Mouse (Mus musculus): ENCODE data around the gene Marveld2.

GRCm38 (mm10) chr13:100612903-100613302 lies 3.9 kb downstream of the Marveld2 start:
- TF ChIP-seq POLR2A (IDR thresholded peaks at IDR 0.05; ENCODE audit: borderline replicate concordance, extremely low read depth, low read depth, low read length), result no peak
- no peak for TF ChIP-seq CTCF (IDR thresholded peaks at IDR 0.05; ENCODE audit: insufficient read depth, low read length)
